Mouse (Mus musculus) forebrain, embryonic 11.5 days (tissue): ENCODE results near the gene Cdk13. TPM values are rescaled to one million over a fixed set of nuclear protein-coding genes. Genes with fewer than 3 reads are reported as not detected.

Experiments used
- ATAC-seq: fragments of 200-750 bp; cut with Nextera tagmentation; replicated peaks from 2 replicates; pipeline ENCODE4 v1.8.0; 2017; ENCODE audit warnings: moderate TSS enrichment; ENCODE audit not compliant: low FRiP score
- DNase-seq: peaks from one replicate; pipeline ENCODE4 v3.0.0-alpha.2; 2017; ENCODE audit warnings: low spot score
- H3K27ac ChIP-seq: fragments of 300-500 bp; sonication (generic); 2 replicates; pipeline ENCODE4 v1.5.1; 2014; ENCODE audit warnings: low read depth, low read length
- H3K27me3 ChIP-seq: fragments of 300-500 bp; sonication (generic); 2 replicates; pipeline ENCODE4 v1.6.1; 2014; ENCODE audit warnings: mild to moderate bottlenecking, low read length, mixed read lengths; ENCODE audit not compliant: control insufficient read depth, insufficient read depth
- H3K36me3 ChIP-seq: fragments of 300-500 bp; sonication (generic); 2 replicates; pipeline ENCODE4 v1.6.1; 2014; ENCODE audit warnings: mild to moderate bottlenecking, low read length, moderate library complexity, mixed read lengths; ENCODE audit not compliant: control insufficient read depth, insufficient read depth
- H3K4me1 ChIP-seq: fragments of 300-500 bp; sonication (generic); replicated peaks from 2 replicates; pipeline ENCODE4 v1.6.1; 2014; ENCODE audit warnings: low read length, mixed read lengths; ENCODE audit not compliant: control insufficient read depth, insufficient read depth
- H3K4me2 ChIP-seq: fragments of 300-500 bp; sonication (generic); 2 replicates; pipeline ENCODE4 v1.6.1; 2014; ENCODE audit warnings: low read depth, mild to moderate bottlenecking, low read length, moderate library complexity, mixed read lengths; ENCODE audit not compliant: severe bottlenecking
- H3K4me3 ChIP-seq: fragments of 300-500 bp; sonication (generic); 2 replicates; pipeline ENCODE4 v1.5.1; 2014; ENCODE audit warnings: low read depth, low read length
- H3K9ac ChIP-seq: fragments of 300-500 bp; sonication (generic); 2 replicates; pipeline ENCODE4 v1.6.1; 2014; ENCODE audit warnings: low read length
- H3K9me3 ChIP-seq: fragments of 300-500 bp; sonication (generic); 2 replicates; pipeline ENCODE4 v1.6.1; 2016; ENCODE audit warnings: low read length, mixed read lengths; ENCODE audit not compliant: control insufficient read depth
- WGBS: fragments of 180-500 bp; shearing (Covaris S2); extraction: QIAGEN DNeasy Blood & Tissue Kit; methylation state at CpG from one replicate; pipeline ENCODE4 v1.1.7; 2014; 5-methylcytosine and 5-hydroxymethylcytosine counted together
- polyA plus RNA-seq: library from polyadenylated mRNA; unstranded; fragments of >200 nt; fragmentation: Nextera tagmentation; extraction: Ambion mirVana; gene quantifications from 2 replicates; pipeline ENCODE4 v1.2.1, GENCODE M21; 2014

The Cdk13 gene
- polyA plus RNA-seq = 19.0 and 20.6 TPM in 2 replicates

DNA sequence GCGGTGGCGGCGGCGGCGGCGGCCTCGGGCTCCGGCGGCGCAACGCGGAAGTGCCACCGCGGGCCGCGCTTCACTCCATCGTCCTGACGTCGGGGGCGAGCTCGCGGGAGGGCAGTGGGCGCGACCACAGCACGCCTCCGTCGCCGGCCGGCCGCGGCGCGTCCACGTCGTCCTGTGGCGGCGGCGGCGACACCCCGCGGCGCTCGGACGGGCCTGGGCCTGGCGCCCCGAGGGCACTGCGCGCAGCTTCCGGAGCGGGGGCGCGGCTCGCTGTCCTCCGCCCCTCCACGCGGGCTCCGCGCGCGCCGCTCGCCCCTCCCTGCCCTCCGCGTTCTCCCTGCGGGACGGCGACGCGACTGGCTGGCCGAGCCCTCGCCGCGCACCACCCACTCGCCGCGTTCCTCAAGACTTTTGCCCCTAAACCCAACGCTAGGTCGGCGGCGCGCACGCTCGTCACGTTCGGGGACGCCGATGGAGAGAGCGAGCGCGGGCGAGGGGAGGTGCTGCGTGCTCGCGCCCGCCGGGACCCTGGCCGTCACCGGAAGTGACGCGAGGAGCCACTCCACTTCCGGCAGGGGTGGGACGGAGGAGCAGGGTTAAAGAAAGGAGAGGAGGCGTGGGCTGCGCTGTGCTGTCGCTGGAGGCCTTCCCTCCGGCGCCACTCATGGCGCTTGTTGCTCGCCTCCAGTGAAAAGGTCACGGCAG lies at the start of gene Cdk13:
Cdk13 (minus strand) TSS at position 189 of the 705 bp plus-strand sequence.
- Histone ChIP-seq H3K9ac (peak within 1 kb of the TSS; percentile 92), H3K4me1 (peaks cover 3% of the 10 kb centered on the region; the same call in 1 of the 2 replicates), H3K9me3 (no peaks in the 10 kb centered on the region), H3K36me3 (peaks cover 2% of the 10 kb centered on the region; the same call in 1 of the 2 replicates), H3K4me3 (peak within 1 kb of the TSS; percentile 97), H3K4me2 (peak within 1 kb of the TSS; percentile 60), H3K27ac (peak within 1 kb of the TSS; percentile 94), H3K27me3 (no peaks in the 10 kb centered on the region)
- ATAC-seq = peak; percentile 94
- 1% methylated on average over 87 of the region's 110 CpGs for WGBS
- peak; percentile 99 for DNase-seq

DNA sequence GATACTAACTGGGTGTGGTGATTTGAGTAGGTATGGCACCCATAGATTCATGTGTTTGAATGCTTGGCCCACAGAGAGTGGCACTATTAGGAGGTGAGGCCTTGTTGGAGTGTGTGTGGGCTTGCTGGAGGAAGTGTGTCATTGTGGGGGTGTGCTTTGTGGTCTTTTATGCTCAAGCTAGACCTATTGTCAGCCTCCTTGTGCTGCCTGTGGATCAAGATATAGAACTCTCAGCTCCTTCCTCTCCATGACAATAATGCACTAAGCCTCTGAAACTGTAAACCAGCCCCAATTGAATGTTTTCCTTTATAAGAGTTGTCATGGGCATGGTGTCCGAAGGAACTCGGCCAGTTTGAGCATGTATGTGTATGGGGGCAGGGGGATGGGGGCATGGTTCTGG lies 38.4 kb upstream of the Cdk13 start:
- H3K27me3 ChIP-seq = no peaks in the 10 kb centered on the region
- no peak overlapping the region for H3K4me3 ChIP-seq
- no peak overlapping the region for H3K9ac ChIP-seq
- H3K4me2 ChIP-seq = no peak overlapping the region
- no peak overlapping the region for H3K27ac ChIP-seq
- ATAC-seq (no peak), DNase-seq (no peak)
- 81% methylated on average over 2 of the region's 2 CpGs for WGBS
- H3K36me3 ChIP-seq = no peaks in the 10 kb centered on the region
- no peaks in the 10 kb centered on the region for H3K4me1 ChIP-seq
- H3K9me3 ChIP-seq = no peaks in the 10 kb centered on the region

- no peak overlapping the region for H3K4me2 ChIP-seq
- H3K4me3 ChIP-seq = no peak overlapping the region
- DNase-seq = no peak
- no peak overlapping the region for H3K9ac ChIP-seq
- WGBS = 31% methylated on average over 4 of the region's 4 CpGs
- no peak overlapping the region for H3K27ac ChIP-seq
- no peaks in the 10 kb centered on the region for H3K9me3 ChIP-seq
- no peaks in the 10 kb centered on the region for H3K27me3 ChIP-seq
- no peak for ATAC-seq
- H3K36me3 ChIP-seq = no peaks in the 10 kb centered on the region
- no peaks in the 10 kb centered on the region for H3K4me1 ChIP-seq
These were observed 37.9 kb upstream of the Cdk13 start for GRCm38 (mm10) chr13:17842756-17843155.

- H3K4me3 ChIP-seq = no peak overlapping the region
- H3K4me1 ChIP-seq = no peaks in the 10 kb centered on the region; the same call in 1 of the 2 replicates
- WGBS = 92% methylated on average over 5 of the region's 5 CpGs
- H3K4me2 ChIP-seq = no peak overlapping the region
- no peak for DNase-seq
- no peaks in the 10 kb centered on the region for H3K36me3 ChIP-seq
- no peak overlapping the region for H3K27ac ChIP-seq
- no peak overlapping the region for H3K9ac ChIP-seq
- no peaks in the 10 kb centered on the region for H3K27me3 ChIP-seq
- ATAC-seq = no peak
- H3K9me3 ChIP-seq = no peaks in the 10 kb centered on the region
These were observed 34.2 kb upstream of the Cdk13 start for GRCm38 (mm10) chr13:17839137-17839536.

DNA sequence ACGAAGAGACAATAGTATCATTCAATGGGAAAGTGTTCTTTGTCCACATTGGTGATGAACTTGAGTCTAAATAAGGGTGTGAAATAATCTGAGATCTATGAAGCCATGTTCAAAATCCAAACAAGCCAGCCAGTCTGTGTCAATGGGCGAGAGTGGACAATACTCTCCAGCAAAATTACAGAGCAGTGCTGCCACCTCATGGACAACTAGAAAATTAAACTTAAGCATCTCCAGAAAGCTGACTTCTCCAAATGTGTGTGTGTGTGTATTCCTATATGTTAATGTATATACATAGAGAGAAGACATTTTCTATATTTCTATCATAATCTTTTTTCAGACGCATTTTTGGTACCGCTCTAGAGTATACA lies 33.6 kb upstream of the Cdk13 start:
- Histone ChIP-seq H3K4me2 (no peak overlapping the region), H3K9ac (no peak overlapping the region), H3K36me3 (no peaks in the 10 kb centered on the region), H3K27me3 (no peaks in the 10 kb centered on the region), H3K4me1 (no peaks in the 10 kb centered on the region; the same call in 1 of the 2 replicates), H3K4me3 (no peak overlapping the region), H3K9me3 (no peaks in the 10 kb centered on the region), H3K27ac (no peak overlapping the region)
- ATAC-seq = peak; percentile 72
- WGBS = 29% methylated on average over 4 of the region's 4 CpGs
- peak; percentile 70 for DNase-seq

DNA sequence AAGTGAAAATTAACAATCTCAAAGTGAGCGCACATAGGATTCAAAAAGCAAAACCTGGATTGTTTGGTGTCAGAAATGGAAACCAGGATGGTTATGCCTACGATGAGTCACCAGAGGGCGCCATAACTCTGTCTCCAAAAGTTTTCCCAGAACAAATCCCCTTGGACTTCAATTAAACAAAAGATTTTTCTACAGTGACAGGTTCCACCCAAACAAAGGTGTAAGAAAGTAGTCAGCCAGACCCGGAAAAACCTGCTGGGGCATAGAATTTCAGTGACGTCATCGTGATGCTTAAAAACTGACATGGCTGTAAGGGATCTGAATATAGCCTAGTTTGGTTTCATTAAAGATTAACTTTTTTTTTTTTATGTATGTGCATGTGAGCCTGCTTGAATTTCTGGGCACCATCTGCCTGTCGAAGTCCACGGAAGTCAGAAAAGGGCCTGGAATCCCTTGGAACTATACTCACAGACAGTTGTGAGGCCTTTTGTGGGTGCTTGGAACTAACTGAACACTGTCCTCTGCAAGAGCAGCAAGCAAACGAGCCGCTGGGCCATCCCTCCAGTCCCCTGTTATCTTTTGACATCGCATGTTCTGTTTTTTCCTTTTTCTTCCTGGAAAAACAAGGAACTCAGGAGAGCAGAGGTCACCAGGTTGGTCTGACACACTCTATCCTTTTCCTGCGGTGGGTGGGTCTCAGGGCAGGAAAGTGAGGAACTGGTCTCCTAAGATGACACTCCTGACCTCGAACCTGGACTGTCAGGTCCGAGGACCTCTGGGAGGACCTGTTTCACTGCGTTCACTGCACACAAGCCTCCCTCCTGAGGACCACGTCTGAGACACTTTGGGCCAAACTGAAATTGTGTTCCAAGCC lies 33.0 kb upstream of the Cdk13 start:
- WGBS = 48% methylated on average over 16 of the region's 16 CpGs
- no peak overlapping the region for H3K9ac ChIP-seq
- no peak overlapping the region for H3K4me3 ChIP-seq
- peak; percentile 60 for ATAC-seq
- H3K27me3 ChIP-seq = no peaks in the 10 kb centered on the region
- DNase-seq = peak; percentile 61
- no peaks in the 10 kb centered on the region for H3K9me3 ChIP-seq
- no peak overlapping the region for H3K27ac ChIP-seq
- H3K4me1 ChIP-seq = no peaks in the 10 kb centered on the region; the same call in 1 of the 2 replicates
- H3K36me3 ChIP-seq = no peaks in the 10 kb centered on the region
- no peak overlapping the region for H3K4me2 ChIP-seq

DNA sequence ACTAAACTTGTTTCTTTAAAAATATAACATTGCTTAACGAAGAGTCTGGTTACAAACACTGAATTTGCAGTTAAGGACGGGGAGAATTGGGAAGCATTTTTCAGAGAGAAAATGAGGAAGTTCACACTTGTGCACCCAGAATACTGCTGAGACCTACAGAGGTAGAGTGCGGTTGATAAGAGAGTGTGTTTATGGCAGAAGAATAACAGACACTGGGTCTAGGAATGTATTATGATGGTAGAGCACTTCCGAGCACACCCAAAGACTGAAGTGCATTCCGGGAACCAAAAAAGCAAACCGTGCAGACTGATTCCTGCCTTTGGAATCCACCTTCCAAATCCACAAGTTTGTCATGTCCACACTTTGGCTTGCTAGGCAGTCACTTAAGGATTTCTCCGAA lies 31.9 kb upstream of the Cdk13 start:
- H3K9ac ChIP-seq = no peak overlapping the region
- 83% methylated on average over 7 of the region's 7 CpGs for WGBS
- DNase-seq (no peak), ATAC-seq (no peak)
- H3K27ac ChIP-seq = no peak overlapping the region
- no peak overlapping the region for H3K4me3 ChIP-seq
- H3K27me3 ChIP-seq = no peaks in the 10 kb centered on the region
- H3K4me2 ChIP-seq = no peak overlapping the region
- H3K4me1 ChIP-seq = no peaks in the 10 kb centered on the region; the same call in 1 of the 2 replicates
- no peaks in the 10 kb centered on the region for H3K36me3 ChIP-seq
- H3K9me3 ChIP-seq = no peaks in the 10 kb centered on the region

DNA sequence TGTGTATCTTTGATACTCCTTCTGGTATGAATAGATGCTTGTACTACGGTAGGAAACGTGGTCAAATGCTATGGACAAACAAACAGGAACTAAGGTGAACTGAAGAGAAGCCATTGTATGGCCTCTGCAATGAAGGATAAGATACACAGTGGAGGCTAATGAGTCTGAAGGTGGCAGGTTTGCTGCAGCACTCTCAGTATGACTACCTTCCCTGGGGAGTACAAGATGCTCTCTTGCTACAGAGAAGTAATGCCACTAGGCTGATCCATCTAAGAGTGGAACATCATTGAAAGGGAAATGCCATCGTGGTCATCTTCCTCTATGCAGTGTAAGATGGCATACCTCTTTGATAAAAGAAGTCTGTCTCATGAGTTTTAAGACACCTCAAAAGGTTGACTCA lies 28.0 kb upstream of the Cdk13 start:
- no peaks in the 10 kb centered on the region for H3K27me3 ChIP-seq
- no peak overlapping the region for H3K27ac ChIP-seq
- no peak overlapping the region for H3K9ac ChIP-seq
- no peak overlapping the region for H3K4me2 ChIP-seq
- no peaks in the 10 kb centered on the region; the same call in 1 of the 2 replicates for H3K4me1 ChIP-seq
- no peak overlapping the region for H3K4me3 ChIP-seq
- H3K36me3 ChIP-seq = no peaks in the 10 kb centered on the region
- no peaks in the 10 kb centered on the region for H3K9me3 ChIP-seq
- ATAC-seq (no peak), DNase-seq (no peak)
- 80% methylated on average over 3 of the region's 3 CpGs for WGBS
